Mouse (Mus musculus): ENCODE data around the gene Lhx3. TPM values are rescaled to one million over a fixed set of nuclear protein-coding genes. Genes with fewer than 3 reads are reported as not detected.

Lhx3 gene
- polyA plus RNA-seq (2015; fragmentation: Nextera tagmentation; extraction: Ambion mirVana): 0.66 and 2.2 TPM in 2 replicates

DNA sequence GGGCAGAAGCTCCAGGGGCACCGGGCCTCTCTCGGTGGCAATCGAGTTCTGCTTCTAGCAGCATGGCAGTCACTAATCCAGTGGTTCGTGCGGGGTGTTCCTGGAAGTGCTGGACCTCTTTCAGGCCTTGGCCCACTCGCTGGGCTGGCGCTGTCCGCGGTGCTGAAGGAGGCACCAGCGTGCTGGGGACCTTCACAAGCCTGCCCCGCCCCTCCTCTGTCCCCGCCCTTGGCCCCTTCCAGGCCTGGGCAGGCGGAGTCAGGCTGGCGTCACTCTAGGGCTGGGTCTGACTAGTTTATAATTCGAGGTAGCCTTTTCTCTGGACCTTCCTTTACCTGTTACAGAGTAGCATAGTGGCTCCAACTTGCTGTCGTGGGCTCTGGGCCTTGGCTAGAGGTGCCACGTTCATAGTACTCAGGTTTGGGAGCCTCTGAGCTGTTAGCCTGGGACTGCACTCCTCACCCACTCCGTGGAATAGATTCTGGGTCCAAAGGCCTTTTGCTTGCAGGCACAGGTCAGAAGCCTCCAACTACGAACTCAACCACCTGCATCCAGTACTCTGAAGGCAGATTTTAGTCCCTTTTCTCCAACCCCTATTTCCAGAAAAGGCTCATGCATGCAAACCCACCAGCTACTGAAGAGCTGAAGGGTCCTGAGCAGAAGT lies at the start of gene Lhx3:
TSS of gene Lhx3 (minus strand) at position 164 of the 664 bp plus-strand sequence.

GRCm38 (mm10) chr2:26237290-26237782 lies 29.2 kb upstream of the Lhx3 start, which contains the start of gene Qsox2:
Gene Qsox2 (minus strand): TSS chr2:26237525.

Other genes with a start within 250 kb of the Lhx3 start
- 8.6 and 10.9 TPM in 2 replicates for gene Camsap1, start 225.0 kb downstream of the Lhx3 start, polyA plus RNA-seq (2015; fragmentation: Nextera tagmentation; extraction: Ambion mirVana)
- 51.3 and 77.7 TPM in 2 replicates for gene Ubac1, start 186.5 kb downstream of the Lhx3 start, polyA plus RNA-seq (2015; fragmentation: Nextera tagmentation; extraction: Ambion mirVana)
- gene Nacc2, start 85.1 kb downstream of the Lhx3 start, polyA plus RNA-seq (2015; fragmentation: Nextera tagmentation; extraction: Ambion mirVana): 7.0 and 13.4 TPM in 2 replicates
- gene Qsox2, start 29.2 kb upstream of the Lhx3 start, polyA plus RNA-seq (2015; fragmentation: Nextera tagmentation; extraction: Ambion mirVana): 10.6 and 17.5 TPM in 2 replicates
- 0.11 TPM in 2 replicates for gene Ccdc187, start 86.3 kb upstream of the Lhx3 start, polyA plus RNA-seq (2015; fragmentation: Nextera tagmentation; extraction: Ambion mirVana)
- 18.9 and 25.4 TPM in 2 replicates for gene Gpsm1, start 107.2 kb upstream of the Lhx3 start, polyA plus RNA-seq (2015; fragmentation: Nextera tagmentation; extraction: Ambion mirVana)
- 22.9 and 24.7 TPM in 2 replicates for gene Dnlz, start 143.8 kb upstream of the Lhx3 start, polyA plus RNA-seq (2015; fragmentation: Nextera tagmentation; extraction: Ambion mirVana)
- gene Card9, start 152.6 kb upstream of the Lhx3 start, polyA plus RNA-seq (2015; fragmentation: Nextera tagmentation; extraction: Ambion mirVana): 0.83 and 0.84 TPM in 2 replicates
- 9.4 and 15.4 TPM in 2 replicates for gene Snapc4, start 172.4 kb upstream of the Lhx3 start, polyA plus RNA-seq (2015; fragmentation: Nextera tagmentation; extraction: Ambion mirVana)
- 48.6 and 71.9 TPM in 2 replicates for gene Entr1, start 181.0 kb upstream of the Lhx3 start, polyA plus RNA-seq (2015; fragmentation: Nextera tagmentation; extraction: Ambion mirVana)
- 55.5 and 106 TPM in 2 replicates for gene Pmpca, start 181.1 kb upstream of the Lhx3 start, polyA plus RNA-seq (2015; fragmentation: Nextera tagmentation; extraction: Ambion mirVana)
- 11.2 and 17.7 TPM in 2 replicates for gene Inpp5e, start 200.9 kb upstream of the Lhx3 start, polyA plus RNA-seq (2015; fragmentation: Nextera tagmentation; extraction: Ambion mirVana)
- 9.3 and 10.4 TPM in 2 replicates for gene Sec16a, start 236.9 kb upstream of the Lhx3 start, polyA plus RNA-seq (2015; fragmentation: Nextera tagmentation; extraction: Ambion mirVana)